Mouse (Mus musculus) midbrain, embryonic 15.5 days (tissue): Measurements from ENCODE around the gene Msi2. TPM values are rescaled to one million over a fixed set of nuclear protein-coding genes. Genes with fewer than 3 reads are reported as not detected.

Experiments
- ATAC-seq: fragments of 200-750 bp; cut with Nextera tagmentation; replicated peaks from 2 replicates; pipeline ENCODE4 v1.8.0; 2017; ENCODE audit warnings: moderate TSS enrichment
- H3K27ac ChIP-seq: fragments of 300-500 bp; sonication (generic); 2 replicates; pipeline ENCODE4 v1.5.1; 2015; ENCODE audit warnings: mild to moderate bottlenecking, inconsistent platforms
- H3K27me3 ChIP-seq: fragments of 300-500 bp; sonication (generic); replicated peaks from 2 replicates; pipeline ENCODE4 v1.6.1; 2015; ENCODE audit warnings: inconsistent platforms
- H3K36me3 ChIP-seq: fragments of 300-500 bp; sonication (generic); replicated peaks from 2 replicates; pipeline ENCODE4 v1.6.1; 2015; ENCODE audit warnings: inconsistent platforms
- H3K4me1 ChIP-seq: fragments of 300-500 bp; sonication (generic); 2 replicates; pipeline ENCODE4 v1.6.1; 2015; ENCODE audit warnings: inconsistent platforms
- H3K4me2 ChIP-seq: fragments of 300-500 bp; sonication (generic); 2 replicates; pipeline ENCODE4 v1.6.1; 2015; ENCODE audit warnings: inconsistent platforms, mild to moderate bottlenecking, moderate library complexity
- H3K4me3 ChIP-seq: fragments of 300-500 bp; sonication (generic); 2 replicates; pipeline ENCODE4 v1.5.1; 2015; ENCODE audit warnings: mild to moderate bottlenecking, inconsistent platforms
- H3K9ac ChIP-seq: fragments of 300-500 bp; sonication (generic); 2 replicates; pipeline ENCODE4 v1.6.1; 2015; ENCODE audit warnings: mild to moderate bottlenecking, inconsistent platforms
- H3K9me3 ChIP-seq: fragments of 300-500 bp; sonication (generic); 2 replicates; pipeline ENCODE4 v1.6.1; 2016; ENCODE audit warnings: inconsistent platforms
- WGBS: fragments of 180-500 bp; shearing (Covaris S2); methylation state at CpG from one replicate; pipeline ENCODE4 v1.1.7; 2015; ENCODE audit warnings: mixed read lengths; 5-methylcytosine and 5-hydroxymethylcytosine counted together
- polyA plus RNA-seq: library from polyadenylated mRNA; unstranded; fragments of >200 nt; fragmentation: Nextera tagmentation; extraction: Ambion mirVana; gene quantifications from 2 replicates; pipeline ENCODE4 v1.2.1, GENCODE M21; 2015

Gene Msi2
- 32.0 and 33.6 TPM in 2 replicates for polyA plus RNA-seq

- Histone ChIP-seq H3K4me1 (peaks cover 53% of the 10 kb centered on the region), H3K27me3 (no peaks in the 10 kb centered on the region), H3K4me2 (peak within 1 kb of the TSS; percentile 74), H3K27ac (peak within 1 kb of the TSS; percentile 92), H3K9ac (peak within 1 kb of the TSS; percentile 99), H3K36me3 (no peaks in the 10 kb centered on the region), H3K9me3 (no peaks in the 10 kb centered on the region), H3K4me3 (peak within 1 kb of the TSS; percentile 98)
- WGBS: under 1% methylated on average over 44 of the region's 84 CpGs
- peak; percentile 87 for ATAC-seq
Measured at GRCm38 (mm10) chr11:88718050-88718765, at the start of gene Msi2. TSS of gene Msi2 (minus strand) at chr11:88718513.

- Histone ChIP-seq H3K9me3 (no peaks in the 10 kb centered on the region), H3K4me2 (no peak overlapping the region), H3K36me3 (no peaks in the 10 kb centered on the region), H3K27ac (0 out of 2 replicates have a peak overlapping the region, but pooled peaks have one; percentile 5), H3K4me1 (0 out of 2 replicates have a peak, but pooled peaks cover 1% of the 10 kb centered on the region), H3K9ac (no peak overlapping the region), H3K27me3 (no peaks in the 10 kb centered on the region), H3K4me3 (no peak overlapping the region)
- WGBS: 55% methylated on average over 7 of the region's 7 CpGs
- ATAC-seq: no peak
Measured at GRCm38 (mm10) chr11:88765635-88766034, 47.3 kb upstream of the Msi2 start.

GRCm38 (mm10) chr11:88763371-88763770 lies 45.1 kb upstream of the Msi2 start:
- Histone ChIP-seq H3K4me3 (no peak overlapping the region), H3K4me2 (no peak overlapping the region), H3K36me3 (no peaks in the 10 kb centered on the region), H3K9ac (no peak overlapping the region), H3K27ac (no peak overlapping the region), H3K4me1 (peaks cover 8% of the 10 kb centered on the region), H3K9me3 (no peaks in the 10 kb centered on the region), H3K27me3 (no peaks in the 10 kb centered on the region)
- 91% methylated on average over 13 of the region's 13 CpGs for WGBS
- ATAC-seq: no peak

- no peak overlapping the region for H3K9ac ChIP-seq
Measured at GRCm38 (mm10) chr11:88759501-88759900, 41.2 kb upstream of the Msi2 start.

GRCm38 (mm10) chr11:88758402-88758801 lies 40.1 kb upstream of the Msi2 start:
- no peak overlapping the region for H3K9ac ChIP-seq

More at GRCm38 (mm10) chr11:88759501-88759900, 41.2 kb upstream of the Msi2 start:
- no peak for ATAC-seq
- Histone ChIP-seq H3K4me2 (no peak overlapping the region), H3K4me3 (no peak overlapping the region), H3K27me3 (no peaks in the 10 kb centered on the region), H3K36me3 (no peaks in the 10 kb centered on the region), H3K9me3 (no peaks in the 10 kb centered on the region), H3K4me1 (peaks cover 9% of the 10 kb centered on the region), H3K27ac (peak overlapping the region; percentile 8; the same call in 1 of the 2 replicates)
- WGBS: 74% methylated on average over 8 of the region's 8 CpGs

GRCm38 (mm10) chr11:88745306-88745705 lies 27.0 kb upstream of the Msi2 start:
- H3K9me3 ChIP-seq: no peaks in the 10 kb centered on the region
- 86% methylated on average over 12 of the region's 12 CpGs for WGBS
- H3K36me3 ChIP-seq: no peaks in the 10 kb centered on the region
- H3K27me3 ChIP-seq: no peaks in the 10 kb centered on the region
- H3K4me1 ChIP-seq: no peaks in the 10 kb centered on the region
- H3K27ac ChIP-seq: no peak overlapping the region
- no peak for ATAC-seq
- no peak overlapping the region for H3K4me2 ChIP-seq
- no peak overlapping the region for H3K9ac ChIP-seq
- no peak overlapping the region for H3K4me3 ChIP-seq

More at GRCm38 (mm10) chr11:88758402-88758801, 40.1 kb upstream of the Msi2 start:
- no peaks in the 10 kb centered on the region for H3K9me3 ChIP-seq
- peaks cover 9% of the 10 kb centered on the region for H3K4me1 ChIP-seq
- WGBS: 37% methylated on average over 6 of the region's 6 CpGs
- H3K27ac ChIP-seq: no peak overlapping the region
- H3K27me3 ChIP-seq: no peaks in the 10 kb centered on the region
- H3K4me3 ChIP-seq: no peak overlapping the region
- no peak for ATAC-seq
- H3K4me2 ChIP-seq: no peak overlapping the region
- no peaks in the 10 kb centered on the region for H3K36me3 ChIP-seq

DNA sequence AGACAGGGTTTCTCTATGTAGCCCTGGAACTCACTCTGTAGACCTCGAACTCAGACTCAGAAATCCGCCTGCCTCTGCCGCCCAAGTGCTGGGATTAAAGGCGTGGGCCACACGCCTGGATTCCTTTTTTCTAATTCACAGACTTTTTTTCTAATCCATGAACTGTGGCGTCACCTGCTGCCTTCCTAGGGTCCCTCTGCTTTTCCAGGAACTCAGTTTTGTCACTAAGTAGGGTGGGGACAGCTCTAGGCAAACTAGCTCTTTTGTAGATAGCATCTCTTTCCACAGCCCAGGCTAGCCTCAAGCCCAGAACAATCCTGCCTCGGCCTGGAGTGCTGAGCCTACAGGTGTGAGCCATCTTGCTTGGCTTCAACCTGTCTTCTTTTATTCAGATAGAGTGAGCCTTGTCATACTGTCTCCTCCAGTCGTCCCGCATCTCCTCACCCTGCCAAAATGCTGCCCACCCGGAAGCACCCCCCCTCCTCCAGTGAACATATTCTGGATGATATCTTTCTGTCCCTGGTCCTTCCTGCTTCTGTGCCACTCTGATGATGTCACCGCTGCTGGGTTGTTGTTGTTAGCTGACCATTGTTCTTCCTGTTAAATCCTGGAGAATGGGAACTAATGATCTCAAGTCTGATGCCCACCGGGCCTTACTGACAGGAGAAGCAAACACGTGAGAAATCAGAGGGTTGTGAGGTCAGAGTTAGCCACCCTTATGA lies 21.4 kb upstream of the Msi2 start:
- H3K27me3 ChIP-seq: no peaks in the 10 kb centered on the region
- 89% methylated on average over 13 of the region's 13 CpGs for WGBS
- no peaks in the 10 kb centered on the region for H3K36me3 ChIP-seq
- H3K27ac ChIP-seq: no peak overlapping the region
- no peak overlapping the region for H3K4me2 ChIP-seq
- no peak overlapping the region for H3K9ac ChIP-seq
- no peaks in the 10 kb centered on the region for H3K4me1 ChIP-seq
- no peak overlapping the region for H3K4me3 ChIP-seq
- H3K9me3 ChIP-seq: no peaks in the 10 kb centered on the region
- no peak for ATAC-seq

DNA sequence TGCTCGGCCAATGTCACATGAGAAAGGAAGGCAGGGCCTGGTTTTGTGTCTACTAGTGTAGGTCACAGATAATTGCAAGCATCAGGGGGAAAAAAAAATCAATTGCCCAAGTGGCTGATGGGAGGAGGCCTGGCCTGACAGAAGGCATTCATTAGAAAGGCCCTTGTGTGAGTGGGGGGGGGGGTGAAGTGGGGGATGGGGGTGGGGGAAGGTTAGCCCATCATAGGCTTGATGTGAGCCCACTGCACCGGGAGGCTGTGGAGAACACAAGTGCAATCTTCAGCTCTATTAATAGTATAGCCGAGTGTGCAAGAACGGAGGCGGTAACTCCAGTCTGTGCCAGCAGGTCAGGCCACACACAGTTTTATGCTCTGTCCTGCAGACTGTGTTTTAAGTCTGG lies 11.1 kb upstream of the Msi2 start:
- peaks cover 10% of the 10 kb centered on the region for H3K4me1 ChIP-seq
- no peak for ATAC-seq
- H3K4me3 ChIP-seq: no peak overlapping the region
- no peak overlapping the region for H3K4me2 ChIP-seq
- WGBS: 29% methylated on average over 5 of the region's 5 CpGs
- H3K9me3 ChIP-seq: no peaks in the 10 kb centered on the region
- H3K9ac ChIP-seq: no peak overlapping the region
- no peaks in the 10 kb centered on the region for H3K27me3 ChIP-seq
- no peaks in the 10 kb centered on the region for H3K36me3 ChIP-seq
- no peak overlapping the region for H3K27ac ChIP-seq

DNA sequence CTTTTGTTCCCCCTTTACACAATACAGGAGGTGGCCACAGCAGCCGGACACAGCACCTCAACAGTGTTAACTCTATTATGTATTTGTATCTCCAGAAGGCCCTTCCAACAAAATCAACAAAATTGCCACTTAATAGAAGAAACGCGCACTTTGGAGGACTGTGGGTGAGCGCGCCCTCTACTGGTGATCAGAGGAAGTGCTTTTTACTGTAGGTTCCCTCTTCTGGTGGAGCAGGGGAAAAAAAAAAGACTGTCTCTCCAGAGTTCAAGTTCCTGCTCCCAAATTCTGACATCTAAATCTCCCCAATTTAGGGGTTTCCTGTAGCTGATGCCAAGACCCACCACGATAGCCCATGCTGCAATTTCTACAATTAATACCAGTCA lies 10.2 kb upstream of the Msi2 start:
- H3K9ac ChIP-seq: no peak overlapping the region
- ATAC-seq: no peak
- no peak overlapping the region for H3K4me3 ChIP-seq
- 3% methylated on average over 6 of the region's 6 CpGs for WGBS
- H3K4me1 ChIP-seq: peaks cover 10% of the 10 kb centered on the region
- no peak overlapping the region for H3K27ac ChIP-seq
- no peaks in the 10 kb centered on the region for H3K9me3 ChIP-seq
- H3K27me3 ChIP-seq: no peaks in the 10 kb centered on the region
- no peak overlapping the region for H3K4me2 ChIP-seq
- no peaks in the 10 kb centered on the region for H3K36me3 ChIP-seq

DNA sequence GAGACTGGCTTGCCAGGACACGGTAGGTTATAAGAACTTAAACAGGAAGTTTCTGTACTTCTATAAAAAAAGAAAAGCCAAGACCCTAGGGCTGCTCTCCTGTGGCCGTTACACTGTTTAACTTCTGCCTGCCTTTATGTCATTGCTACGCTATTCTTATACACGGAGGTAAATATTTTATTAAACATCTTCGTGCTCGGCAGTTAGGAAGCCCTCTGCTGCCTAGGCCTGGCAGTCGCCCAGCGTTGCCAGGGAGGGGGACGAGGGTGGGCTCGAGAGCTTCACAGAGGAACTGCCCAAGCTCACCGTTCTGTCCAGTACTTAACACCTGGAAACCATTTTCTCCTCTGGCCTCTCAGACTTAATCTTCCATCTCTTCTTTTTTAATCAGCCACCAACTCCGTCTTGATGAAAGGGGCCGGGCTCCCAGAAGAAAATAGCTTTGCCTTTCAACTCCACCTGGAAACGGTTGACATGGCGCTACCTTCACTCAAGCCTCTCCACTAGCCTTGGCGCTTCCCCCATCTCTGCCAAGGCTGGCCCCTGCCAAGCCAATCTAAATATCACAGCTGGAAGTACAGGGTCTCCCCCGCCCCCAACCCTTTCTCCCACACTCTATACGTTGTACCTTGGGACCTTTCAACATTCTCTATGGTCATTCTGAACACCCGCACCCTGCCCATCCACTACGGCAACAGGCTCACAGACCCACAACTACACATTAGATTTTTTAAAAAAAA lies 9.6 kb upstream of the Msi2 start:
- H3K9me3 ChIP-seq: no peaks in the 10 kb centered on the region
- ATAC-seq: no peak
- H3K4me3 ChIP-seq: no peak overlapping the region
- H3K4me2 ChIP-seq: no peak overlapping the region
- no peak overlapping the region for H3K27ac ChIP-seq
- H3K4me1 ChIP-seq: peaks cover 10% of the 10 kb centered on the region
- WGBS: 51% methylated on average over 20 of the region's 20 CpGs
- no peak overlapping the region for H3K9ac ChIP-seq
- H3K27me3 ChIP-seq: no peaks in the 10 kb centered on the region
- no peaks in the 10 kb centered on the region for H3K36me3 ChIP-seq

- Histone ChIP-seq H3K9ac (no peak overlapping the region), H3K9me3 (no peaks in the 10 kb centered on the region), H3K27me3 (no peaks in the 10 kb centered on the region), H3K36me3 (no peaks in the 10 kb centered on the region), H3K4me3 (no peak overlapping the region), H3K4me1 (peaks cover 23% of the 10 kb centered on the region), H3K4me2 (no peak overlapping the region), H3K27ac (no peak overlapping the region)
- WGBS: 52% methylated on average over 10 of the region's 10 CpGs
- no peak for ATAC-seq
Measured at GRCm38 (mm10) chr11:88721144-88721636, 2.9 kb upstream of the Msi2 start.
